Mouse (Mus musculus) heart, postnatal 0 days (tissue): ENCODE results near the gene Yars. TPM values are rescaled to one million over a fixed set of nuclear protein-coding genes. Genes with fewer than 3 reads are reported as not detected.

Experiments used
- ATAC-seq: fragments of 200-750 bp; cut with Nextera tagmentation; 2 replicates; pipeline ENCODE4 v1.8.0; 2017; ENCODE audit warnings: low read depth, moderate number of reproducible peaks, moderate library complexity; ENCODE audit not compliant: insufficient read depth
- DNase-seq: peaks from one replicate; pipeline ENCODE4 v3.0.0-alpha.2; 2016; ENCODE audit warnings: low spot score
- H3K27ac ChIP-seq: fragments of 300-500 bp; sonication (generic); 2 replicates; pipeline ENCODE4 v1.5.1; 2014; ENCODE audit warnings: low read depth, mild to moderate bottlenecking
- H3K27me3 ChIP-seq: fragments of 300-500 bp; sonication (generic); 2 replicates; pipeline ENCODE4 v1.6.1; 2014; ENCODE audit warnings: low read length, mixed read lengths; ENCODE audit not compliant: control insufficient read depth, insufficient read depth
- H3K36me3 ChIP-seq: fragments of 300-500 bp; sonication (generic); replicated peaks from 2 replicates; pipeline ENCODE4 v1.6.1; 2014; ENCODE audit warnings: low read length, mixed read lengths; ENCODE audit not compliant: control insufficient read depth, insufficient read depth
- H3K4me1 ChIP-seq: fragments of 300-500 bp; sonication (generic); 2 replicates; pipeline ENCODE4 v1.6.1; 2014; ENCODE audit warnings: antibody characterized with exemption; ENCODE audit not compliant: control insufficient read depth, insufficient read depth
- H3K4me2 ChIP-seq: fragments of 300-500 bp; sonication (generic); 2 replicates; pipeline ENCODE4 v1.6.1; 2014; ENCODE audit warnings: low read depth, mild to moderate bottlenecking, low read length, moderate library complexity
- H3K4me3 ChIP-seq: fragments of 300-500 bp; sonication (generic); 2 replicates; pipeline ENCODE4 v1.5.1; 2014; ENCODE audit warnings: low read depth, low read length
- H3K9ac ChIP-seq: fragments of 300-500 bp; sonication (generic); replicated peaks from 2 replicates; pipeline ENCODE4 v1.6.1; 2014; ENCODE audit warnings: low read depth, low read length, mixed read lengths
- H3K9me3 ChIP-seq: fragments of 300-500 bp; sonication (generic); replicated peaks from 2 replicates; pipeline ENCODE4 v1.6.1; 2016; ENCODE audit warnings: low read length; ENCODE audit not compliant: control insufficient read depth
- CTCF ChIP-seq: IDR thresholded peaks from 2 replicates; pipeline ENCODE4 v1.5.1; 2016; ENCODE audit warnings: antibody characterized with exemption, control low read depth, low read depth
- EP300 ChIP-seq: IDR thresholded peaks from 2 replicates; pipeline ENCODE4 v1.6.1; 2016; ENCODE audit warnings: antibody characterized with exemption, low read depth
- WGBS: fragments of 180-500 bp; shearing (Covaris S2); extraction: QIAGEN DNeasy Blood & Tissue Kit; methylation state at CpG from one replicate; pipeline ENCODE4 v1.1.7; 2014; 5-methylcytosine and 5-hydroxymethylcytosine counted together
- polyA plus RNA-seq: library from polyadenylated mRNA; unstranded; fragments of >200 nt; fragmentation: Nextera tagmentation; extraction: Ambion mirVana; gene quantifications from 2 replicates; pipeline ENCODE4 v1.2.1, GENCODE M21; 2015
- total RNA-seq: library from RNA; depleted of rRNA; stranded (reverse); fragments of >200 nt; gene quantifications from 2 replicates; pipeline ENCODE4 v1.2.3, GENCODE M21; 2014; ENCODE audit warnings: low replicate concordance

The Yars gene
- total and polyA plus RNA-seq, 2 experiments from 2014 or later: 24.7 to 31.5 TPM

DNA sequence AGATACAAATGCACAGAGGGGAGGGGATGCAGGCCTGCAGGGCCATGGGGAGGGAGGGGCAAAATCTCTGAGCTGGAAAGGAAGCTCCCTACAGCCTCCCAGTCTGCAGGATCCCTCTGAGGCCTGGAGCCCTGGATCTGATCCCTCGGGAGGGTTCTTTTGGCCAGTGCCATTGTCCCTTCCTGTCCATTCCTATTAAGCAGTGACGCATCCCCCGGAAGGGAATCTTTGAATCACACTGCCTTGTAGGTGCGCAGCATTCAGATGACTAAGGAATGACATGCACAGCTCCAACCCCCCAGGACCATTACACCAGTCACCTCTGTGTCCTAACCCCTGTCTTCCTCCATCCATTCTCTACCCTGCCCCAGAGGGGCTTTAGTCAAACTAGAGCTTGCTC, 69.5 kb downstream of the Yars start:
- H3K27me3 ChIP-seq: 0 out of 2 replicates have a peak, but pooled peaks cover under 1% of the 10 kb centered on the region
- H3K9ac ChIP-seq: no peak overlapping the region
- TF ChIP-seq CTCF (no peak), EP300 (no peak)
- no peak overlapping the region for H3K4me2 ChIP-seq
- H3K36me3 ChIP-seq: no peaks in the 10 kb centered on the region
- peaks cover 14% of the 10 kb centered on the region for H3K4me1 ChIP-seq
- H3K9me3 ChIP-seq: no peaks in the 10 kb centered on the region
- DNase-seq (no peak), ATAC-seq (0 out of 2 replicates have a peak, but pooled peaks have one; percentile 12)
- H3K27ac ChIP-seq: peak overlapping the region; percentile 11; the same call in 1 of the 2 replicates
- no peak overlapping the region for H3K4me3 ChIP-seq
- 67% methylated on average over 4 of the region's 4 CpGs for whole genome bisulfite sequencing

DNA sequence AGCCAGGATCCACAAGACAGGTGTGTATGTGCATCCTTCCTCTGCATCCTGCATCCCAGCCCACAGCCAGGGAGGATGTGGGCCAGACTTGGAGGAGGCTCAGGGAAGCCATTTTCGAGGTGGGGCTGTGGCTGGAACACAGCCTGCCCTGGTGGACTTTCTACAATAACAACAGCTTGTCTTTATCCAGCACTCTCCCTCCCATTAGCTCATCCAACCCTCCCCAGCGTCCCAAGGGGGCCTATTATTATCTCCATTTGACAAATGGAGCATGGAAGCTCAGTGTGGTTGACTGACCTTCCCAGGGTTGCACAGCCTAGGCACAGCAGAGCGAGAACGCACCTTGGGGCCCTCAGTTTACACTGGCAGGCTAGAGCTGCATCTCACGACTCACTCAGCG, 71.1 kb downstream of the Yars start:
- no peak overlapping the region for H3K4me2 ChIP-seq
- H3K9me3 ChIP-seq: no peaks in the 10 kb centered on the region
- no peak overlapping the region for H3K9ac ChIP-seq
- no peak overlapping the region for H3K4me3 ChIP-seq
- ATAC-seq: 0 out of 2 replicates have a peak, but pooled peaks have one; percentile 6
- peak overlapping the region; percentile 53; the same call in 1 of the 2 replicates for H3K27ac ChIP-seq
- WGBS: 15% methylated on average over 6 of the region's 6 CpGs
- TF ChIP-seq CTCF: no peak
- H3K27me3 ChIP-seq: no peaks in the 10 kb centered on the region
- H3K36me3 ChIP-seq: no peaks in the 10 kb centered on the region
- DNase-seq: no peak
- H3K4me1 ChIP-seq: peaks cover 14% of the 10 kb centered on the region

DNA sequence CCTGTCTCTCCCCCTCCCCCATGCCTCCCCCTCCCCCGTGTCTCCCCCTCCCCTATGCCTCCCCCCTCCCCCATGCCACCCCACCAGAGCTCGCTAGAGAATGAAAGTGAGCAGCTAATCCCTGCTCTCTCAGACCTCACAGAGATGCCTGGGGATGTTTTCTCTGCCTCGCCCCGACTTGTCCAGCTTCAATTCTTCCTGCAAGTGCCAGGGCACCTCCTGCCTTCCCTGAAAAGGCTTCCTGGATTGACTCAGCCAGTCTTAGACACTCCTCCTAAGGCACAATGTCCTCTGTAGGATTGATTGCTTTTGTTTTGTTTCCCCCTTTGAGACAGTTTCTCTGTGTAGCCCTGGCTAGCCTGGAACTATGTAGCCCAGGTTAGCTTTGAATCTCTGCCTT, 71.6 kb downstream of the Yars start, which contains the start of gene C77080:
Gene C77080, minus strand, starts transcription at position 209 of the 400 bp plus-strand sequence.
- Histone ChIP-seq H3K4me2 (no peak within 1 kb of the TSS), H3K36me3 (no peaks in the 10 kb centered on the region), H3K9ac (no peak within 1 kb of the TSS), H3K9me3 (no peaks in the 10 kb centered on the region), H3K27ac (peak within 1 kb of the TSS; percentile 53; the same call in 1 of the 2 replicates), H3K4me3 (no peak within 1 kb of the TSS), H3K4me1 (peaks cover 14% of the 10 kb centered on the region), H3K27me3 (no peaks in the 10 kb centered on the region)
- TF ChIP-seq EP300 (no peak), CTCF (no peak)
- 13% methylated on average over 3 of the region's 4 CpGs for WGBS
- ATAC-seq: no peak
- DNase-seq: no peak

DNA sequence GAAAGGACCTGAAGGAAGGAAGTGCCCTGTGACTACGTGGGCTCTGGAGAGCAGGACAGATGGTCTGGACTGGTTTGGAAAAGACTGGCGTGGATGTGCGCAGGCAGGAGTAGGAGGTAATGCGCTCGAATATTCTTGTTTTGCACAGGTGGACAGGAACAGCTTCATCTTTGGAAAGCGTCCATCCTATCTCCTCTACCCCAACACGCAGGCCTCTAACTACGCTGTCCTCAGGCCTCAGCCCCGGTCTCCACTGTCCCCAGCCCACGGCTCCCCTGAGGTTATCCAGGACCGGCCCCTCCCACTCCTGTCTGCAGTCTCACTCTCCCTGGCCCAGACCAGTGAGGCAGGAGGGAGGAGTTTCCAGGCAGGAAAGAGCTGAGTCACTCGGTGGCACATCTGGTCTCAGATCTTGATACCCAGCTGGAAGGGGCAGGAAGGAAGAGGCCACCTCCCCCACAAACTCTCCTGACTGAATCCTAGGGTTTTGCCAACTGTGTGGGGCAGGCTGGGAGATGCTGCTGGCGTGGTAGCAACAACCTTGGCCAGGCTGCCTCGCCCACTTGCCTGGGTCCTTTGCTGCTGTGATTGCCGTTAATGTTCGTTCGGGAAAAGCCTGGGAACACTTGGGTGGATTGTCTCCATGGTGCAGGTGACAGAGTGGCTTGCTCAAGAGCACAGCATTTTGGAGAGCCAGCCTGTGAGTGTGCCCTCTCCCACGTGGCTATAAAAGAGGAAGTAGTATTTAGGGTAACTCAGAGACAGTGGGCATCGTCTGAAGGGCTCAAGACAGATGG, 73.9 kb downstream of the Yars start:
- H3K4me3 ChIP-seq: no peak overlapping the region
- WGBS: 23% methylated on average over 19 of the region's 19 CpGs
- peak overlapping the region; percentile 20; the same call in 1 of the 2 replicates for H3K4me2 ChIP-seq
- ATAC-seq (peak; percentile 76), DNase-seq (peak; percentile 81)
- peak overlapping the region; percentile 56 for H3K27ac ChIP-seq
- no peaks in the 10 kb centered on the region for H3K36me3 ChIP-seq
- H3K9me3 ChIP-seq: no peaks in the 10 kb centered on the region
- TF ChIP-seq CTCF: no peak
- peak; percentile 83 for TF ChIP-seq EP300
- H3K9ac ChIP-seq: no peak overlapping the region
- H3K27me3 ChIP-seq: no peaks in the 10 kb centered on the region
- peaks cover 3% of the 10 kb centered on the region; the same call in 1 of the 2 replicates for H3K4me1 ChIP-seq

DNA sequence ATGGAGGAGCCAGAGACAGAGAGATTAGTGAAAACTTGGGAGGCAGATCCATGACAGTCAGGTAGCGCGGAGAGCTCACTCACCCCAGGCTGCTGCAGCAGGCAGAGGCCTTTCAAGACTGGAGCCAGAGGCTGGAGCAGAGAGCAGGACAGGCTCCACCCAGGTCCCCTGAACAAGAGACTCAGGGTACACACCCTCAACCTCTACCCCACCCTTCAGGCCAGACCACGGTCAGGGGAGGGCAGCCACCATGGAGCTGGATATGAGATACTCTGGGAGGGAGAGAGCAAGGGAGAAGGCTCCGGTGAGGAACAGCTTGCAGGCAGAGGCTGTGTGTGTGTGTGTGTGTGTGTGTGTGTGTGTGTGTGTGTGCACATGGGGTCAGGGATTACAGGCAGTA, 76.6 kb downstream of the Yars start:
- H3K4me2 ChIP-seq: no peak overlapping the region
- H3K27ac ChIP-seq: no peak overlapping the region
- peaks cover 3% of the 10 kb centered on the region; the same call in 1 of the 2 replicates for H3K4me1 ChIP-seq
- WGBS: 84% methylated on average over 4 of the region's 4 CpGs
- no peaks in the 10 kb centered on the region for H3K9me3 ChIP-seq
- ATAC-seq (no peak), DNase-seq (no peak)
- H3K27me3 ChIP-seq: 0 out of 2 replicates have a peak, but pooled peaks cover 3% of the 10 kb centered on the region
- TF ChIP-seq CTCF (no peak), EP300 (no peak)
- no peak overlapping the region for H3K9ac ChIP-seq
- H3K36me3 ChIP-seq: no peaks in the 10 kb centered on the region
- H3K4me3 ChIP-seq: no peak overlapping the region
